Mouse (Mus musculus): ENCODE results near the gene Hyls1. TPM values are rescaled to one million over a fixed set of nuclear protein-coding genes. Genes with fewer than 3 reads are reported as not detected.
A peak's percentile ranks its signal among the peaks of the same experiment; 100 is the strongest.

The Hyls1 gene
- total and polyA plus RNA-seq, 3 experiments = 2.7 to 27.7 (median 18.6) TPM

DNA sequence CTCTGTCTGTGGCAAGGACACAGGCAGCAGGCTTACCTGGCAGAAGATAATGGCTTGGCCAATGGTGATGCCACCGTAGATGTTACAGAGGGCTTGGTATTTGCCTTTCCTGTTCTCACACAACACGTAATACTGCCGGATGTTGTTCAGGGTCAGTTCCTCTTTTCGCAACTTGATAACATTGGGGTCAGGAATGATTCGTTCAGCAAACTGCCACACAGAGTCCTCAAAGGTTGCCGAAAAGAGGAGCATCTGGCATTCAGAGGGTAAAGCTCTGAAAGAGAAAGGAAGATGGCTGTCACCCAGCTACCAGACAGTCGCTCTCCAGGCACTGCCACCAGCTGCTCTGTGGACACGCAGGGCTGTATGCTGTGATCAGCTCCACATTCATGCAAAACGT lies 23.5 kb downstream of the Hyls1 start:
- H3K27me3 ChIP-seq (ENCODE audit: insufficient read depth, low read length) = peaks cover 22% of the 10 kb centered on the region; the same call in 1 of the 2 replicates
- H3K4me1 ChIP-seq (ENCODE audit: insufficient read depth, low read depth, low read length) = no peaks in the 10 kb centered on the region
- DNase-seq (ENCODE audit: low spot score) (no peak), ATAC-seq (ENCODE audit: extremely low read depth, insufficient number of reproducible peaks, low FRiP score, poor library complexity, severe bottlenecking) (no peak)
- no peaks in the 10 kb centered on the region for H3K36me3 ChIP-seq (replicated peaks)
- no peak overlapping the region for H3K4me3 ChIP-seq (ENCODE audit: low read depth, low read length)
- no peaks in the 10 kb centered on the region for H3K9me3 ChIP-seq (replicated peaks)
- TF ChIP-seq TAL1 (conservative IDR thresholded peaks at IDR 0.05; ENCODE audit: low read depth, low read length) = no peak
- no peak for TF ChIP-seq POLR2AphosphoS5 (IDR thresholded peaks at IDR 0.05; ENCODE audit: insufficient replicate concordance, low read depth, low read length)
- no peak for TF ChIP-seq CTCF (IDR thresholded peaks at IDR 0.05; ENCODE audit: low read depth, low read length)
- no peak for TF ChIP-seq GATA1 (IDR thresholded peaks at IDR 0.05; ENCODE audit: borderline replicate concordance, low read length)
- no peak for TF ChIP-seq GATA2 (IDR thresholded peaks at IDR 0.05; ENCODE audit: borderline replicate concordance, low read depth, low read length)

DNA sequence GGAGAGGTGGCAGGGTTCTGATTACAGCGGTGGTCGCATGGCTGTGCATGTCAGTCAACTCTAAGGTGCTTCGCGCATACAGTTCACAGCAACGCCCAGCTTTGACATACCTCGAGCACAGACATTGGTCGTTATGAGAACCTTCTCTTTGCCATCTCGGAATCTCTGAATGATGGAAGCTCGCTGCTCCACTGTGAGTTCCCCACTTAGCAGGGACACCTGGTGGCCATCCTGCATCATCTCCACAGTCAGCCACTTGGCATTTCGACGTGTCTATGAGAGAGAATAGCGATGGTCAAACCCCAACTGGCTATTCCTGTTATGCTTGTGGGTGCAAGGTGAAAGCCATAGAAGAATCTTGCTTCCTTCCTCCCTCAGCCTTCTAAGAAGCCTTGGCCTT lies 24.5 kb downstream of the Hyls1 start:
- ATAC-seq (ENCODE audit: extremely low read depth, insufficient number of reproducible peaks, low FRiP score, poor library complexity, severe bottlenecking) (no peak), DNase-seq (ENCODE audit: low spot score) (no peak)
- no peaks in the 10 kb centered on the region for H3K36me3 ChIP-seq (replicated peaks)
- H3K4me3 ChIP-seq (ENCODE audit: low read depth, low read length) = no peak overlapping the region
- no peaks in the 10 kb centered on the region for H3K9me3 ChIP-seq (replicated peaks)
- H3K27me3 ChIP-seq (ENCODE audit: insufficient read depth, low read length) = peaks cover 21% of the 10 kb centered on the region; the same call in 1 of the 2 replicates
- TF ChIP-seq POLR2AphosphoS5 (IDR thresholded peaks at IDR 0.05; ENCODE audit: insufficient replicate concordance, low read depth, low read length) = no peak
- TF ChIP-seq TAL1 (conservative IDR thresholded peaks at IDR 0.05; ENCODE audit: low read depth, low read length) = no peak
- no peak for TF ChIP-seq GATA2 (IDR thresholded peaks at IDR 0.05; ENCODE audit: borderline replicate concordance, low read depth, low read length)
- no peak for TF ChIP-seq CTCF (IDR thresholded peaks at IDR 0.05; ENCODE audit: low read depth, low read length)
- no peak for TF ChIP-seq GATA1 (IDR thresholded peaks at IDR 0.05; ENCODE audit: borderline replicate concordance, low read length)
- no peaks in the 10 kb centered on the region for H3K4me1 ChIP-seq (ENCODE audit: insufficient read depth, low read depth, low read length)

DNA sequence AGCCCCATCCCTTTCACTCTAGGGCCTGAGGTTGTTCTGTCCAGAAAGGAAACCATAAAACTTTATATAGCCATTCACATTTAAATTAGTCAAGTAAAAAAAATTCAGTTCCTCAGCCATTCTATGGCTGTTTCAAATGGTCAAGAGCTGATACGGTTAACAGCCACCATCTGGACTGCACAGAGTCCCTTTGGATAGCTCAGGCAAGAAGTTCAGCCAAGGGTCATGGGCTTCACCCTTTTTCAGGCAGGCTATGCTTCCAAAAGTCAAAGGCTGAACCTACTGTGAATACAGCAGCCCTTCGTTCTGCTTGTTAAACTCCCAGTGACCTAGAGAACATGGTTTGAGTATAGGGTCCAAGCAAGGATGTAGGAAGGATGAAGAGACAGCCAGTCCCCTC lies 25.5 kb downstream of the Hyls1 start:
- no peaks in the 10 kb centered on the region for H3K9me3 ChIP-seq (replicated peaks)
- ATAC-seq (ENCODE audit: extremely low read depth, insufficient number of reproducible peaks, low FRiP score, poor library complexity, severe bottlenecking) = no peak
- H3K36me3 ChIP-seq (replicated peaks) = no peaks in the 10 kb centered on the region
- TF ChIP-seq GATA2 (IDR thresholded peaks at IDR 0.05; ENCODE audit: borderline replicate concordance, low read depth, low read length) (no peak), POLR2AphosphoS5 (IDR thresholded peaks at IDR 0.05; ENCODE audit: insufficient replicate concordance, low read depth, low read length) (no peak), TAL1 (conservative IDR thresholded peaks at IDR 0.05; ENCODE audit: low read depth, low read length) (no peak), CTCF (IDR thresholded peaks at IDR 0.05; ENCODE audit: low read depth, low read length) (no peak), GATA1 (IDR thresholded peaks at IDR 0.05; ENCODE audit: borderline replicate concordance, low read length) (no peak)
- no peaks in the 10 kb centered on the region for H3K4me1 ChIP-seq (ENCODE audit: insufficient read depth, low read depth, low read length)
- no peak overlapping the region for H3K4me3 ChIP-seq (ENCODE audit: low read depth, low read length)
- DNase-seq (ENCODE audit: low spot score) = no peak
- peaks cover 25% of the 10 kb centered on the region; the same call in 1 of the 2 replicates for H3K27me3 ChIP-seq (ENCODE audit: insufficient read depth, low read length)

DNA sequence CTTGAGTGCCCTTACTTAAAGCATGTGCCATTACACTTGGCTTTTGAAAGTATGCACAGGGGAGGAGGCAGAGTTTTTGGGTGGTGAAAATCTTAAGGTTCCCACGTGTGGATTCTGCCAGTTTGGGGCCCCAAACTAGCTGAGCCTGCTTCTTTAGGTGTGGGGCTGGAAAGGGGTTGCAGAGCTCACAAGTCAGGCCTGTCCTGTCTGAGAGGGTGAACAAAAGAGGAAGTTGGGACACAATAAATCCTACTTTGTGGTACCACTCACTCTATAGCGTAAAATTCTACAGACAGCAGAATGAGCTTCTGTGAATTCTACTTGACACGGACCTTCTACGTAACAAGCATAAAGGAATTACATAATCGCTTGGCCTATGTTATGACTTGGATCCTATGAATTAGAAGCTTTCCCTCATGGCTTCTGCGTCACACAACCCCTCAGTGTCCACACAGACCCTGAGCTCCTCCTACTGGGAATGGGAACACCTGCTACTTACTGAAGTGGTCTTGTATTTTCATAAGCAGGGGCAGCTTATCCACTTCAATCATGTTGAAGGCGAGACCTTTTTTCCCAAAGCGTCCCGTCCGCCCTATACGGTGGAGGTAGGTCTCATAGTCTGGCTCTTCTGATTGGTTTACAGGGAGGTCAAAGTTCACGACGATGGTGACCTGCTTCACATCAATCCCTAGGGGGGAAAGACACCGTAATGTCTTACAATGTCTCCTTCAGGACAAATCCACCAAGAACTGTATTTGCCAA lies 26.9 kb downstream of the Hyls1 start:
- ATAC-seq (ENCODE audit: extremely low read depth, insufficient number of reproducible peaks, low FRiP score, poor library complexity, severe bottlenecking) = no peak
- Histone ChIP-seq H3K4me3 (ENCODE audit: low read depth, low read length) (no peak overlapping the region), H3K9me3 (replicated peaks) (no peaks in the 10 kb centered on the region), H3K36me3 (replicated peaks) (no peaks in the 10 kb centered on the region), H3K4me1 (ENCODE audit: insufficient read depth, low read depth, low read length) (no peaks in the 10 kb centered on the region), H3K27me3 (ENCODE audit: insufficient read depth, low read length) (peaks cover 23% of the 10 kb centered on the region; the same call in 1 of the 2 replicates)
- TF ChIP-seq TAL1 (conservative IDR thresholded peaks at IDR 0.05; ENCODE audit: low read depth, low read length) (no peak), GATA2 (IDR thresholded peaks at IDR 0.05; ENCODE audit: borderline replicate concordance, low read depth, low read length) (no peak), POLR2AphosphoS5 (IDR thresholded peaks at IDR 0.05; ENCODE audit: insufficient replicate concordance, low read depth, low read length) (no peak), CTCF (IDR thresholded peaks at IDR 0.05; ENCODE audit: low read depth, low read length) (no peak), GATA1 (IDR thresholded peaks at IDR 0.05; ENCODE audit: borderline replicate concordance, low read length) (no peak)
- no peak for DNase-seq (ENCODE audit: low spot score)

DNA sequence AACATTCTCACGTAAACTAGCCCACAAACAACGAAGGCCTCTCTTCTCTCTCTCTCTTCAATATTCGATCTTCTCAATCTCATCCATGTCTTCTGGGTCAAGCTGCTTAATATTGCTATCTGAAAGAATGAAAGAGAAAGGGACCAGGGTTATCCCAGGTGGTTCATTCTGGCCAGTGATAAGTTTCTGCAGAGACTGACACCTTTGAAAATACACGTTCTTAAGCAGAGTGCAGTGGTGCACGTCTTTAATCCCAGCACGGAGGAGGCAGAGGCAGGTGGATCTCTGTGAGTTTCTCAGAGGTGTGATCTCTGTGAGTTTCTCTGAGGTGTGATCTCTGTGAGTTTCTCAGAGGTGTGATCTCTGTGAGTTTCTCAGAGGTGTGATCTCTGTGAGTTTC lies 28.3 kb downstream of the Hyls1 start:
- DNase-seq (ENCODE audit: low spot score) (no peak), ATAC-seq (ENCODE audit: extremely low read depth, insufficient number of reproducible peaks, low FRiP score, poor library complexity, severe bottlenecking) (no peak)
- peaks cover 3% of the 10 kb centered on the region; the same call in 1 of the 2 replicates for H3K4me1 ChIP-seq (ENCODE audit: insufficient read depth, low read depth, low read length)
- no peaks in the 10 kb centered on the region for H3K36me3 ChIP-seq (replicated peaks)
- H3K9me3 ChIP-seq (replicated peaks) = no peaks in the 10 kb centered on the region
- TF ChIP-seq TAL1 (conservative IDR thresholded peaks at IDR 0.05; ENCODE audit: low read depth, low read length) (no peak), GATA2 (IDR thresholded peaks at IDR 0.05; ENCODE audit: borderline replicate concordance, low read depth, low read length) (no peak), CTCF (IDR thresholded peaks at IDR 0.05; ENCODE audit: low read depth, low read length) (no peak), GATA1 (IDR thresholded peaks at IDR 0.05; ENCODE audit: borderline replicate concordance, low read length) (no peak), POLR2AphosphoS5 (IDR thresholded peaks at IDR 0.05; ENCODE audit: insufficient replicate concordance, low read depth, low read length) (no peak)
- H3K27me3 ChIP-seq (ENCODE audit: insufficient read depth, low read length) = peaks cover 18% of the 10 kb centered on the region; the same call in 1 of the 2 replicates
- H3K4me3 ChIP-seq (ENCODE audit: low read depth, low read length) = no peak overlapping the region

DNA sequence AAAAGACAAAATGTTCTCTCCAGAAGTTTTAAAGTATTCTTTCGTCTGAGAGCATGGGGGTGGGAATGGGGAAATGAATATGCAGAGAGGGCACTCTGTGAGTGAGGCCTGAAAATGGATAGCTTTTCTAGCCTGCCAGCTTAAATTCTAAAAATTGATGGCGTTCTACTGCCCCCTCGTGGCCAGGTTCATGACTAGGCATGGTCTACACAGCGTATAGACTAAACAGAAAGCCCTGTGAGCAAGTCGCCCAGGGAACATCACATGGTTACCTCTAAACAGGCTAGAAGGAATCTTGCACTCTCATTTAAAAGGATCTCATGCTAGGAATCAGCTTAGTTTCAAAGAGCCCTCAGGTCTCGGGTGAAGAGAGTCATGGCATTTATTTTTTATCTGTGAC lies 28.7 kb downstream of the Hyls1 start:
- ATAC-seq (ENCODE audit: extremely low read depth, insufficient number of reproducible peaks, low FRiP score, poor library complexity, severe bottlenecking) (peak; percentile 49; the same call in 1 of the 2 replicates), DNase-seq (ENCODE audit: low spot score) (peak; percentile 28)
- Histone ChIP-seq H3K4me3 (ENCODE audit: low read depth, low read length) (no peak overlapping the region), H3K9me3 (replicated peaks) (no peaks in the 10 kb centered on the region), H3K4me1 (ENCODE audit: insufficient read depth, low read depth, low read length) (peaks cover 3% of the 10 kb centered on the region; the same call in 1 of the 2 replicates), H3K27me3 (ENCODE audit: insufficient read depth, low read length) (peaks cover 18% of the 10 kb centered on the region; the same call in 1 of the 2 replicates), H3K36me3 (replicated peaks) (no peaks in the 10 kb centered on the region)
- TF ChIP-seq GATA1 (IDR thresholded peaks at IDR 0.05; ENCODE audit: borderline replicate concordance, low read length) (no peak), CTCF (IDR thresholded peaks at IDR 0.05; ENCODE audit: low read depth, low read length) (peak; percentile 46; the same call in 1 of the 2 replicates)
